Mouse (Mus musculus): ENCODE results near the gene Arhgap15. TPM values are rescaled to one million over a fixed set of nuclear protein-coding genes. Genes with fewer than 3 reads are reported as not detected.

Arhgap15 gene
- total RNA-seq, 1 experiment: not detected

DNA sequence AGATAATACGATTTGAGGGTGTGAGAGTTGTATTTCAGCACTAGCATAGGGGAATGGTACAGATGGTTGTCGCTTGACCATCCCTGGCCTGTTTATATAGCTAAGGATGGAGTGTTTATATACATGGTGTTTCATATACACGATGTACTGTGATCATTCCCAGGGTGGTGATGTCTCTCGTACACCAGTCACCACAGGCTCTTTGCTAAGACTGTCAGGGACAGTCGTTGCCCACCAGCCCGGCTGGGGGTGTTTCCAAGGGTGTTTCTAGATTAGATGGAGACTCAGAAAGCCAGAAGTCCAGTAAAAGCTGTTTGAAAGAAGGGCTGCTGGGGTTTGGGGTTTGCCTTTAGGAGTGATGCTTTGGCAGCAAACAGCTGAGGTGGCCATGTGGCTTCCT lies 165.5 kb downstream of the Arhgap15 start:
- no peak for DNase-seq (ENCODE audit: low read depth, low spot score)
- in situ Hi-C loops (cut with MboI; ENCODE audit: low sequenced_read_pairs in 2 of 2, unreplicated experiment in 2 of 2): no loop called here

DNA sequence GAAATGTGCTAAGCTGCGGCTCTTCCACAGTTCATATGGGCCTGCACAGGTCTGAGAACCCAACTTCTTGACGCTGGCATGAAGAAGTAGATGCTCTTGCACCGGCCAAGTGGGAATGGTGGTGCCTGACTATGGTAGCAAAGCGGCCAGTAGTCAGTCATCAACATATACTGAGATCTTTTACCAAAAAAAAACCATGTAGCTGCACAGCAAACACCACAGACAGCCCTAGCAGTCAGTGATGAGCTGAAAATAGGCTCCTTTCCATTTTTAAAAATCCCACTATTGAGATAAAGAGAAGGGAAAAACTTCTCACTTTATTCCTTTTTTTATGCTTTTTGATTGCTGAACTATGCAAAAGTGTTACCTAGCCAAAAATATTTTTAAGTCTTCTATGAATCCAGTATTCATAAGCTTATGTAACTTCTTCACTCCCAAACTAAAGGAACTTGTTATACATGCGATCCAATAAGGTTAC lies 175.3 kb downstream of the Arhgap15 start:
- Histone ChIP-seq H3K27ac (ENCODE audit: insufficient read depth, low read depth, low read length, poor library complexity, severe bottlenecking) (no peak overlapping the region), H3K4me1 (ENCODE audit: control insufficient read depth in 2 of 2, insufficient read depth in 2 of 2, low read length in 2 of 2, poor library complexity in 1 of 2) (no peaks in the 10 kb centered on the region), H3K9ac (ENCODE audit: insufficient read depth, low read depth, low read length, poor library complexity, severe bottlenecking) (no peak overlapping the region), H3K9me3 (ENCODE audit: control insufficient read depth, insufficient read depth, low read depth, low read length) (no peaks in the 10 kb centered on the region), H3K4me3 (ENCODE audit: insufficient read depth in 1 of 2, low read depth in 1 of 2, low read length in 2 of 2, poor library complexity in 1 of 2, severe bottlenecking in 1 of 2) (no peak overlapping the region), H3K36me3 (ENCODE audit: control insufficient read depth, insufficient read depth, low read length, poor library complexity, severe bottlenecking) (no peaks in the 10 kb centered on the region)
- DNase-seq (ENCODE audit: low read depth, low spot score): no peak
- in situ Hi-C loops (cut with MboI; ENCODE audit: low sequenced_read_pairs in 2 of 2, unreplicated experiment in 2 of 2): no loop called here
- TF ChIP-seq CHD2 (IDR thresholded peaks at IDR 0.05; ENCODE audit: low read depth, low read length): no peak
- TF ChIP-seq ZC3H11A (IDR thresholded peaks at IDR 0.05; ENCODE audit: borderline replicate concordance, low read depth, low read length): no peak
- no peak for TF ChIP-seq HCFC1 (IDR thresholded peaks at IDR 0.05; ENCODE audit: borderline replicate concordance, insufficient read depth, low read length)
- no peak for TF ChIP-seq ZNF384 (IDR thresholded peaks at IDR 0.05; ENCODE audit: low read depth, low read length)
- TF ChIP-seq MAFK (IDR thresholded peaks at IDR 0.05; ENCODE audit: insufficient read depth, low read depth, low read length): no peak

More for the DNA sequence above, 165.5 kb downstream of the Arhgap15 start:
- no peak overlapping the region for H3K4me3 ChIP-seq (ENCODE audit: insufficient read depth in 1 of 2, low read depth in 1 of 2, low read length in 2 of 2, poor library complexity in 1 of 2, severe bottlenecking in 1 of 2)
- H3K4me1 ChIP-seq (ENCODE audit: control insufficient read depth in 2 of 2, insufficient read depth in 2 of 2, low read length in 2 of 2, poor library complexity in 1 of 2): no peaks in the 10 kb centered on the region
- no peaks in the 10 kb centered on the region for H3K9me3 ChIP-seq (ENCODE audit: control insufficient read depth, insufficient read depth, low read depth, low read length)
- H3K27ac ChIP-seq (ENCODE audit: insufficient read depth, low read depth, low read length, poor library complexity, severe bottlenecking): no peak overlapping the region
- H3K9ac ChIP-seq (ENCODE audit: insufficient read depth, low read depth, low read length, poor library complexity, severe bottlenecking): no peak overlapping the region
- TF ChIP-seq ZNF384 (IDR thresholded peaks at IDR 0.05; ENCODE audit: low read depth, low read length) (no peak), CHD2 (IDR thresholded peaks at IDR 0.05; ENCODE audit: low read depth, low read length) (no peak), MAFK (IDR thresholded peaks at IDR 0.05; ENCODE audit: insufficient read depth, low read depth, low read length) (no peak), ZC3H11A (IDR thresholded peaks at IDR 0.05; ENCODE audit: borderline replicate concordance, low read depth, low read length) (no peak), HCFC1 (IDR thresholded peaks at IDR 0.05; ENCODE audit: borderline replicate concordance, insufficient read depth, low read length) (no peak)
- no peaks in the 10 kb centered on the region for H3K36me3 ChIP-seq (ENCODE audit: control insufficient read depth, insufficient read depth, low read length, poor library complexity, severe bottlenecking)

DNA sequence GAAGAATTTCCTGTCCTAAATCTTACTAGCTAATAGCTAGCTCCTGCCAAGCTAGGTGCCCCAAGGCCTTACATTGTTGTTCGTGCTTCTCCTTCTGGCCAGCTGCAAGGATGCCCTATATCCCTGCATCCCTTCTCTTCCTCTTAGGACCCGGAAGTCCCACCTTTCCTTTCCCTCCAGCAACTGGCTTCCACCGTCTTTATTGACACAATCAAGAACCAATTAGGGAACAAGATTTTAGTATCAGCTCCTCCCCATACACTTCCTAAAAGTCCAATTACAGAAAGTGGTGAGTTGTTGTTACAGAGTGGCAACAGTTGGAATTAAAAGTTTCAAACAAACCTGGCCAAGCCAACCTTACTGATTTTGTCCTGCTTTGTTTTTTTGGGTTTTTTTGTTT lies 183.1 kb downstream of the Arhgap15 start:
- H3K27ac ChIP-seq (ENCODE audit: insufficient read depth, low read depth, low read length, poor library complexity, severe bottlenecking): no peak overlapping the region
- TF ChIP-seq CHD2 (IDR thresholded peaks at IDR 0.05; ENCODE audit: low read depth, low read length) (peak; percentile 65; the same call in 1 of the 2 replicates), ZC3H11A (IDR thresholded peaks at IDR 0.05; ENCODE audit: borderline replicate concordance, low read depth, low read length) (no peak), HCFC1 (IDR thresholded peaks at IDR 0.05; ENCODE audit: borderline replicate concordance, insufficient read depth, low read length) (no peak), ZNF384 (IDR thresholded peaks at IDR 0.05; ENCODE audit: low read depth, low read length) (no peak)
- no peaks in the 10 kb centered on the region for H3K4me1 ChIP-seq (ENCODE audit: control insufficient read depth in 2 of 2, insufficient read depth in 2 of 2, low read length in 2 of 2, poor library complexity in 1 of 2)
- H3K4me3 ChIP-seq (ENCODE audit: insufficient read depth in 1 of 2, low read depth in 1 of 2, low read length in 2 of 2, poor library complexity in 1 of 2, severe bottlenecking in 1 of 2): peak overlapping the region; percentile 79 to 88
- H3K9ac ChIP-seq (ENCODE audit: insufficient read depth, low read depth, low read length, poor library complexity, severe bottlenecking): 0 out of 2 replicates have a peak overlapping the region, but pooled peaks have one; percentile 84
- peak; percentile 70 for DNase-seq (ENCODE audit: low read depth, low spot score)
- in situ Hi-C loops (cut with MboI; ENCODE audit: low sequenced_read_pairs in 2 of 2, unreplicated experiment in 2 of 2): no loop called here
- H3K36me3 ChIP-seq (ENCODE audit: control insufficient read depth, insufficient read depth, low read length, poor library complexity, severe bottlenecking): no peaks in the 10 kb centered on the region
- no peaks in the 10 kb centered on the region for H3K9me3 ChIP-seq (ENCODE audit: control insufficient read depth, insufficient read depth, low read depth, low read length)

DNA sequence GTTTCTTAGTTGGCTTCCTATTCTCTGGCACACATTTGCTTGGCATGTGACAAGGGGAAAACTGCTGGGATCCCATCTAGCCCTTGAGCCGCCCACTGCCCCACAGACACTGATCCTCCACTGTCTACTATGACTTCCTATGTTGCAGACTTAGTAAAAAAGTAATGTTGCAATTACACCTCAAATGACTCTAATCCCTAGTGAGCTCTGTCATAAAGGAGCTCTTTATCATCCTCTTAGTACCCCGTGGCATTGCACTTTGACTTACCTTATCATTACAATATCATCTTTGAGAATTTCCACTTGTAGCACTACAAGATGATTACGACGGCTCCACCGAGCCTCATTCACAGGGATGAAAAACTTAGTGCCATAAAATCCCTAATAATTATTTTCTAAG lies 190.6 kb downstream of the Arhgap15 start:
- no peak for DNase-seq (ENCODE audit: low read depth, low spot score)
- H3K4me1 ChIP-seq (ENCODE audit: control insufficient read depth in 2 of 2, insufficient read depth in 2 of 2, low read length in 2 of 2, poor library complexity in 1 of 2): no peaks in the 10 kb centered on the region
- no peak for TF ChIP-seq MAFK (IDR thresholded peaks at IDR 0.05; ENCODE audit: insufficient read depth, low read depth, low read length)
- no peak for TF ChIP-seq CHD2 (IDR thresholded peaks at IDR 0.05; ENCODE audit: low read depth, low read length)
- no peak for TF ChIP-seq ZC3H11A (IDR thresholded peaks at IDR 0.05; ENCODE audit: borderline replicate concordance, low read depth, low read length)
- no peak for TF ChIP-seq HCFC1 (IDR thresholded peaks at IDR 0.05; ENCODE audit: borderline replicate concordance, insufficient read depth, low read length)
- TF ChIP-seq ZNF384 (IDR thresholded peaks at IDR 0.05; ENCODE audit: low read depth, low read length): no peak
- H3K9ac ChIP-seq (ENCODE audit: insufficient read depth, low read depth, low read length, poor library complexity, severe bottlenecking): no peak overlapping the region
- H3K4me3 ChIP-seq (ENCODE audit: insufficient read depth in 1 of 2, low read depth in 1 of 2, low read length in 2 of 2, poor library complexity in 1 of 2, severe bottlenecking in 1 of 2): no peak overlapping the region
- no peak overlapping the region for H3K27ac ChIP-seq (ENCODE audit: insufficient read depth, low read depth, low read length, poor library complexity, severe bottlenecking)
- no peaks in the 10 kb centered on the region for H3K9me3 ChIP-seq (ENCODE audit: control insufficient read depth, insufficient read depth, low read depth, low read length)
- H3K36me3 ChIP-seq (ENCODE audit: control insufficient read depth, insufficient read depth, low read length, poor library complexity, severe bottlenecking): no peaks in the 10 kb centered on the region
- in situ Hi-C loops (cut with MboI; ENCODE audit: low sequenced_read_pairs in 2 of 2, unreplicated experiment in 2 of 2): no loop called here

DNA sequence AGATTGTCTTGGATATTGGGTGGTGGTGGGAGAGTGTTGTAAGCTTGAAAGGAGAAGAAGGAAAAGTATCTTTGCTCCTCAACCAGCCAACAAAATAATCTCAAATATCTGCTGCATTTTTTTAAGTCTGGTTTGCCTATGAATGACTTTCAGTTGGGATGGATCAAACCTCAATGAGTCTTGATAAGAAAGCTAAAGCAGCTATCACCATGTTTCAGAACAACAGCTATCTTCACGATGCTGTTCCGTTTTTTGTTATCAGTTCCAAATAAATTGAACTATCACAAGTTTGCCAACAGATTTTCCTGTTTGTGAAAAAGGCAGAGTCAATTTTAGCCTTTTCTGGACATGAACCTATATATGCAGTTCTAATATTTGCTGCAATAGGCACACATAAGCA lies 197.1 kb downstream of the Arhgap15 start:
- no peaks in the 10 kb centered on the region for H3K36me3 ChIP-seq (ENCODE audit: control insufficient read depth, insufficient read depth, low read length, poor library complexity, severe bottlenecking)
- H3K4me3 ChIP-seq (ENCODE audit: insufficient read depth in 1 of 2, low read depth in 1 of 2, low read length in 2 of 2, poor library complexity in 1 of 2, severe bottlenecking in 1 of 2): no peak overlapping the region
- H3K4me1 ChIP-seq (ENCODE audit: control insufficient read depth in 2 of 2, insufficient read depth in 2 of 2, low read length in 2 of 2, poor library complexity in 1 of 2): no peaks in the 10 kb centered on the region
- DNase-seq (ENCODE audit: low read depth, low spot score): no peak
- no peak overlapping the region for H3K9ac ChIP-seq (ENCODE audit: insufficient read depth, low read depth, low read length, poor library complexity, severe bottlenecking)
- H3K9me3 ChIP-seq (ENCODE audit: control insufficient read depth, insufficient read depth, low read depth, low read length): no peaks in the 10 kb centered on the region
- TF ChIP-seq CHD2 (IDR thresholded peaks at IDR 0.05; ENCODE audit: low read depth, low read length): no peak
- no peak for TF ChIP-seq MAFK (IDR thresholded peaks at IDR 0.05; ENCODE audit: insufficient read depth, low read depth, low read length)
- no peak for TF ChIP-seq ZC3H11A (IDR thresholded peaks at IDR 0.05; ENCODE audit: borderline replicate concordance, low read depth, low read length)
- no peak for TF ChIP-seq ZNF384 (IDR thresholded peaks at IDR 0.05; ENCODE audit: low read depth, low read length)
- TF ChIP-seq HCFC1 (IDR thresholded peaks at IDR 0.05; ENCODE audit: borderline replicate concordance, insufficient read depth, low read length): no peak
- in situ Hi-C loops (cut with MboI; ENCODE audit: low sequenced_read_pairs in 2 of 2, unreplicated experiment in 2 of 2): no loop called here
- no peak overlapping the region for H3K27ac ChIP-seq (ENCODE audit: insufficient read depth, low read depth, low read length, poor library complexity, severe bottlenecking)
